Mouse (Mus musculus) monocyte, adult 2 months (primary cell): Measurements from ENCODE around the gene Gdap1l1.
"Not testable (repeated sequence)": the region's sequence is repeated elsewhere in the genome, so short reads cannot be mapped to it uniquely, and the experiment has no call there.

Source experiments
- DNase-seq, 2 experiments: peaks; one replicate each; pipeline ENCODE4 v3.0.0; 2022; ENCODE audit warnings: low spot score in 2 of 2, low read depth in 1 of 2

The Gdap1l1 gene

DNA sequence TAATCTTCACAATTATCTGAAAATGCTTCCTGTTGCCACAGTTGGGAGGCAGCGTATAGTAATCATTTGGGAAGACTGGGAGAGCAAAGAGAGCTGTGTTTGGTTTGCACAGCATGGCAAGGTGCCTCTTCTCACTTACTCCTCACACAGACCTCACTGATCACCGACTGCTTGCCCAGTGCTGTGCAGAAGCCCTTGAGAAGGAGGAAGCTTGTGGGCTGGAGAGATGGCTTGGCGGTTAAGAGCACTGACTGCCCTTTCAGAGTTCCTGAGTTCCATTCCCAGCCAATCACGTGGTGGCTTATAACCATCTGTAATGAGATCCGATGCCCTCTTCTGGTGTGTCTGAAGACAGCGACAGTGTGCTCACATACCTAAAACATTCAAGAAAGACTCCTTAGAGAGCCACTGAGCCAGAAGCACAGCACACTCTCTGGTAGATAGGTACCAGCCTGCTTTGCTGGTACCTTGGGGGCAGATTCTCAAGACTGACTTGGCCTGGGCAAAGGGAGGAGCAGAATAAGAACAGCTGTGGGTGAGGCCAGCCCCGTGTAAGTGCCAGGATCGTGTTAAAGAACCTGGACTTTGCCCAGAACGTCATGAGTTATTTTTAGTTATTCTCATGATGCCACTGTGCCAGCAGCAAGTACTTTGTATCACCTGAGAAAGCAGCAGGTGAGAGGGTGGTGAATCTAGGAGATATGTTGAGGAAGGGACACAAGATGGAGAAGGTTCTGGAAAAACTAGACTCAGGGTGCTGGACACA, 15.2 kb upstream of the Gdap1l1 start:
- DNase-seq = no peak

DNA sequence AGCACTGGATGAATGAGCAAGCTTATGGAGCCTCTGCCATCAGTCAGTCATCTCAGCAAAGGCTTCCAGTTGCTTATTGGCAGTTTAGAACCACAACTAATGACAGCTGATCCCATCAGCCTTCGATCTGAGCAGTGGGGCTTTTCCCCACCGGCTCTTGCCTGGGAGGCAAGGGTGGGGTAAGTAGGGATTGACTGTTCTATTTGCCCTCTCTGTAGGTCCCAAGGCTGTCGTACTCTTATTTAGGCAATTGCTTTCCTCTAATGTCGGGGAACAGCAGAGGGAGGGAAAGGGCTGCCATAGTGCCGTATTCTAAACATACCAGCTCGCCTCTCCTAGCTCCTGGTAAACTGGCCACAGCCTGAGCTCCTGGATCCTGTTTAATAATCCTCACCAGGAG, 13.7 kb upstream of the Gdap1l1 start, which contains the start of gene Oser1:
Gene Oser1, minus strand, starts transcription at position 101 of the 400 bp plus-strand sequence.
- no peak for DNase-seq

DNA sequence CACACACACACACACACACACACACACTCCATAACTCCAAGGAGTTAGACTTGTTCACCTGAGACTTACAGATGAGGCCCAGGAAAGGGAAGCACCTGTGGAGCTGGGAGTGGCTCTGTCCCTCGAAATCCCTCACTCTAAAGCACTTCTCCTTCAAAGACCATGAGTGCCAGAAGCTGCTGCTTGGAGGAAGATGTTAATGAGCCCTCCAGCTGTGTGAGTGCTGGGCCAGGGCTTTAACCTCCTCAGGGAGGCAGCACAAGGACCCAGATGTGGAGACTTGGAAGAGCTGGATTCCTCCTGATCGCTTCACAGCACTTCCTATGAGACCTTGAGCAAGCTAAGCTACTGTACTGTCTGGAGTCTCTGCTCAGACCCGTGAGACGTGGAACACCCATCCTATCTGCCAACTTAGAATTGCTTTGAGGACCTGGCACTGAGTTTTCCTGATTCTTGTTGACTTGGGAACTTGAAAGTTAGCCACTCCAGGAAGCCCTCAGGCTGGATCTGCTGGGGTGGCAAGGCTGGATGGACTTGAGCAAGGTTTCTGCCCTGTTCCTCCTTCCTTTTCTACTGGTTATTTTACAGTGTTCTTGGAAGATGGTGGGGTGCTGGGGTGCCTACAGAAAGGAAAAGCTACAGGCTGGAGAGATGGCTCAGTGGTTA, 9.8 kb upstream of the Gdap1l1 start:
- DNase-seq = no peak

GRCm38 (mm10) chr2:163431289-163431688, 7.0 kb upstream of the Gdap1l1 start:
- no peak for DNase-seq

DNA sequence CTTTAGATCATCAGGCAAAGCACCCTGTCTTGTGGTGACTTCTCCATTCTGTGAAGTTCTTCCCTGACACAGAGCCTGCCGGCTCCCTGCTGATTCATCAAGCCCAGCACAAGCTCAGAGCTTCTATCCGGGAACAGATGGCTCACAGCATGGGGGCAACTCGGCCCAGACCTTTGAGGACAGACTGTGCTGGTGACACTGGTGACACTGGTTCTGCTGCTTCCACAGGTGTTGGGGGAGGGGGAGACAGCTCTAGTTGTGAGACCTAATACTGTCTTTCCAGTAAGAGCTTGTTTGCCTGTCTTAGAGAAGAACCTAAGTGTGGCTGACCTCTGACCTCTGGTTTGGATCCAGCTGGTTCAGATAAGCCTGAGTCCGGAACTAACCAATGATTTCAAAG, 4.3 kb upstream of the Gdap1l1 start:
- no peak for DNase-seq

- no peak for DNase-seq
Measured at GRCm38 (mm10) chr2:163437800-163438199, 476 bp upstream of the Gdap1l1 start.

- DNase-seq = no peak
Measured at GRCm38 (mm10) chr2:163438619-163439451, 559 bp downstream of the Gdap1l1 start.

DNA sequence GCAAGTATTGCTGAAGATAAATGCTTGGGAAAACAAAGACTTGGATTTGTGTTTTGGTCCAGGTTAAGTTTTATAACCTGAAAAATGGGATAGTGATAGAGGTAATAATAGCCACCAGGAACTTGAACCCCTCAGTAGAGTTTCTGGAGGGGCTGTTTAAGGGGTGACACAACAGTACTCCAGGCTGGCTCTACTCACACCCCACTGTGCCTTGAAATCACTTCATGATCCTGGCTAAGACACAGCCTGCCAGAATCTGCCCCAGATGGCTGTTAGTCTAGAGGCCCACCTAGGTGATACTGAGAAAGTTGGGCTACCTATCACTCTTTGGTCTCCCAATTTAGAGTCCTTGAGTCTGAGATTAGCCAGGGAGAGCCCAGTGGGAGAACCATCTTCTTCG, 1.2 kb downstream of the Gdap1l1 start:
- no peak for DNase-seq

DNA sequence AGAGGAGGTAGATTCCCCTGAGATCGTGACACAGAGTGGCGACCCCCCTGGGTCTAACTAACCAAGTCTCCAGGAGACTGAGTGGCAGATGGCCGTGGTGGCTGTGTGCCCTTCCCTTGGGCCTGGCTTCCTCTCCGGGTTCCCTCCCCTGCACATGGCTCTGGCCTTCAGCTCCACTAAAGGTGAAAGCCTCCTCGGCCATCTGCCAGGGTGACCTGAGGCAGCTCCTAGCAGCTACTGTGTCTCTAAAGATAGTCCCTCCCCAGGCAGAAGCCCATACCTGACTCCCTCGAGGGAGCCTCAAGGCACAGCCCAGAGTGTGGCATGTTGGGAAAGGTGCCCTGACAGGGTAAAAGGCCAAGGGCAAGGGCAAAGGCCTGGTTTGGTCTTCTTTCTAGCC, 5.3 kb downstream of the Gdap1l1 start:
- DNase-seq = no peak

DNA sequence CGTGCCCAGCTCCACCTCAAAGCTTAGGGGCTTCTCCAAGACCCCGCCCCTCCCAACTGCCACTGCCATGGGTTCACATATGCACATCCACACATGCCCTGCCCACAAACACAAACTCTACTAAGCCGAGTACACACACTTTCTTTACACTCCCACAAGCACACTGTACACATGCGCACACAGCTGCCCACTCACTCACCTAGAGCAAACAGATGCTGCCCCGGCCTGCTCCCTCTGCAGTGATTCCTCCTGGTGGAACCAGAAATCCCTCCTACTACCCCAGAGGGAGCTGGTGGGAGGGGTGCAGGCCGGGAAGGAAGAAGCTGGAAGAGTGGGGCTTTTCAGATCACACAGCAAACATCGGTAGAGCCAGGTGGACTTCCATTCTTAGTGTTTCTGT, 5.7 kb downstream of the Gdap1l1 start:
- DNase-seq = no peak

DNA sequence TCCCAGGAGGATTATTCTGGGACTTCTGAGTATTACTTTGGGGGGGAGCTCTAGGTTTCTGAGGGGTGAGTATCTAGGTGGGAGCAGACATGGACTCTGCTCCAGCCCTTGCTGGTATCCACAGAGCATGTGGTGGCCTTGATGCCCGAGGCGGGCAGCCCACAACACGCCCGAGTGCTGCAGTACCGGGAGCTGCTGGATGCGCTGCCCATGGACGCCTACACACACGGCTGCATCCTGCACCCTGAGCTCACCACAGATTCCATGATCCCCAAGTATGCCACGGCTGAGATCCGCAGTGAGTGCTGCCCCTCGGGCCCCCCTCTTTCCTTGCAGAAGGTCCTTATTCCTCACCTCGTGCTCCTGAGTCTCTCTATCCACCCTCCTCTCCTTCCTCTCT, 9.1 kb downstream of the Gdap1l1 start:
- DNase-seq = no peak

- no peak for DNase-seq
Measured at GRCm38 (mm10) chr2:163449276-163449675, 11.0 kb downstream of the Gdap1l1 start.

DNA sequence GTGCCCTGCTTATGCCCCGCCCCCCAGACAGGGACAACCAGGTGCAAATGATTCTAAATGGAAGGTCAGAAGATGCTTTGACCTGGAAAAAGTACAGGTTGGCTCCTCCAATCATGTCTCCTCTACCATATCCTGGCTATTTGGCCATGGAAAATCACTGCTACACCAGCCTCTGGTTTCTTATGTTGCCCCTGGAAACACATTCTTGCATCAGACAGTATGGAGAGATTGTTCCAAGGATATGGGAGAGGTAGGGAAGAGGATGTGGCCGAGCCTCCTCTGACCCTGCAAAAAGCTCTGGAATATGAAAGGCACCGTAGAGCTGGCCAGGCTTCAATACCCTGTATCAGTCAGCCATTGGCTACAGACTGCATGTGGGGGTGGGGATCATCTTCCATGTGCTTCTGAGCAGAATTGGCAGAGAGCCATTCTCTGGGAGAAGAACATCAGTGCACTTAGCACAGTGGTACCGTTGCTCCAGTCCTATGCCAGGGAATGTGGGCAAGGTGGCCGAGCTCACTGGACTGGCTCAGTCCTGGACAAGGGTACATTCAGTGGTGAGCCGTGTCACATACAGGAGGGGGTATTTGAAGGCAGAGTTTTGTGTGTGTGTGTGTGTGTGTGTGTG, 12.5 kb downstream of the Gdap1l1 start:
- DNase-seq = no peak

- DNase-seq = no peak
Measured at GRCm38 (mm10) chr2:163452738-163453137, 14.5 kb downstream of the Gdap1l1 start.

- no peak for DNase-seq
Measured at GRCm38 (mm10) chr2:163453378-163453777, 15.1 kb downstream of the Gdap1l1 start.

- DNase-seq = no peak
Measured at GRCm38 (mm10) chr2:163458539-163459265, 20.4 kb downstream of the Gdap1l1 start.

GRCm38 (mm10) chr2:163459380-163459779, 21.1 kb downstream of the Gdap1l1 start:
- no peak for DNase-seq

DNA sequence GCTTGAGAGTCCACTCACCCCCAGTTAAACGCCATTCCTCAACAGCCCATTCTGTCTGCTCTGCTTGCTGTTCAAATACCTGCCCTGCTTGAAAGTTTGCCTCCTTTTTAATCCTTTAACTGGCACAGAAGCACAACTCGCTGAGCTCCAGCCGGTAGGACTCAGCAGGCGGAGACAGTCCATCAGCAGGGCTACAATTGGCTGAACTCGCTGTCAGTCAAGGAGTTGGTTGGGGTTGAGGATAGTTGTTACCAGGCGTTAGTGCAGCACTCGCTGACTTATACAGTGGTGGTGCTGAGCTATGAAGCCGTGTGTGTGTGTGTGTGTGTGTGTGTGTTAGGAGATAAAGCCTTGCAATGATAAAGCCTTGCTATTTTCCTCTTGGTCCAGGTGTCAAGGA, 22.3 kb downstream of the Gdap1l1 start:
- DNase-seq = no peak

GRCm38 (mm10) chr2:163461307-163461706, 23.0 kb downstream of the Gdap1l1 start:
- DNase-seq = not testable (repeated sequence)

DNA sequence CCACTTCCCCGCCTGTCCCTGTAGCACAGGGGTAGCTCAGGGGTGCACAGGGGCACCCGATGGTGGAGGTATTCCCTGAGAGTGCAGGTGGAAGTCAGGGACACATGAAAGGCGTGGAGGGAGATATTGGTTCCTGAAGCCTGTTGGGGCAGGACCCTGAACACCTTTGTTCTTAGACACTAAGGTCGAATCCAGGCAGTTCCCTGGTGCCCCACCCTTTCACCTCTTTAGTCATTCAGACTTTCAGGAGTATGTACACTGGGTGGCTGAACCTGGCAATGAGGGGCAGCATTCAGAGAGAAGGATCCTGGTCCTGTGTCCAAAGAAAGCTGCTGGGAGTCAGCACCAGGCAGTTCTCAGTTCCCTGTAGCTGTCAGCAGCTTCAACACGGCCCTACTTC, 24.1 kb downstream of the Gdap1l1 start:
- no peak for DNase-seq

- DNase-seq = no peak
Measured at GRCm38 (mm10) chr2:163462801-163463200, 24.5 kb downstream of the Gdap1l1 start.
